Mouse (Mus musculus): Measurements from ENCODE around the gene Myh3. TPM values are rescaled to one million over a fixed set of nuclear protein-coding genes. Genes with fewer than 3 reads are reported as not detected.
A peak's percentile ranks its signal among the peaks of the same experiment; 100 is the strongest.
"Not testable (repeated sequence)": the region's sequence is repeated elsewhere in the genome, so short reads cannot be mapped to it uniquely, and the experiment has no call there.

Myh3 gene
- total RNA-seq, 2 experiments from 2014 or later: 3.3 TPM

- no peak for DNase-seq (ENCODE audit: extremely low spot score in 1 of 2, low spot score in 2 of 2)
- intact Hi-C loops (cut with DNase I): no loop called here
Measured at GRCm38 (mm10) chr11:67072615-67073130, 5.4 kb upstream of the Myh3 start.

- no peak for DNase-seq (ENCODE audit: extremely low spot score in 1 of 2, low spot score in 2 of 2)
- intact Hi-C loops (cut with DNase I): no loop called here
Measured at GRCm38 (mm10) chr11:67075036-67075435, 3.1 kb upstream of the Myh3 start.

DNA sequence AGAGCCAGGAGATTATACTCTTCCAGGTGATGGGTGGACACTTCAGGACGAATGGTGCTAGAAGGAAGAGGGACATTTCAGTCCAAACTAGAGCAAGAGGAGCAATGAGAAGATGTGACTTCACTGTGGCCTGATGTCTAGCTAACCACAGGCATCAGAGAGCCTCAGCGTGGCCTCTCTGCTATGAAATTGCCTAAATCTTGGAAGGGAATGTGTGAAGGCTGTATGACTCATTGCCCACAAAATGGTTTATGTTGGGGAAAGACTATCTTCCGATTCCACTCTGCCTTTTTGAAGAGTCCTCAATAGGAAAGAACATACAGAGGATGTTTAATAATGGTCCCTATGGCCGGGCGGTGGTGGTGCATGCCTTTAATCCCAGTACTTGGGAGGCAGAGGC lies 1.3 kb upstream of the Myh3 start:
- intact Hi-C loops (cut with DNase I): no loop called here
- DNase-seq (ENCODE audit: extremely low spot score in 1 of 2, low spot score in 2 of 2): no peak

- DNase-seq (ENCODE audit: extremely low spot score in 1 of 2, low spot score in 2 of 2): no peak
- intact Hi-C loops (cut with DNase I): no loop called here
Measured at GRCm38 (mm10) chr11:67077435-67077834, 665 bp upstream of the Myh3 start.

GRCm38 (mm10) chr11:67078888-67079287 lies 788 bp downstream of the Myh3 start:
- DNase-seq (ENCODE audit: extremely low spot score in 1 of 2, low spot score in 2 of 2): no peak
- intact Hi-C loops (cut with DNase I): no loop called here

GRCm38 (mm10) chr11:67079740-67080139 lies 1.6 kb downstream of the Myh3 start:
- intact Hi-C loops (cut with DNase I): no loop called here
- DNase-seq (ENCODE audit: extremely low spot score in 1 of 2, low spot score in 2 of 2): no peak

DNA sequence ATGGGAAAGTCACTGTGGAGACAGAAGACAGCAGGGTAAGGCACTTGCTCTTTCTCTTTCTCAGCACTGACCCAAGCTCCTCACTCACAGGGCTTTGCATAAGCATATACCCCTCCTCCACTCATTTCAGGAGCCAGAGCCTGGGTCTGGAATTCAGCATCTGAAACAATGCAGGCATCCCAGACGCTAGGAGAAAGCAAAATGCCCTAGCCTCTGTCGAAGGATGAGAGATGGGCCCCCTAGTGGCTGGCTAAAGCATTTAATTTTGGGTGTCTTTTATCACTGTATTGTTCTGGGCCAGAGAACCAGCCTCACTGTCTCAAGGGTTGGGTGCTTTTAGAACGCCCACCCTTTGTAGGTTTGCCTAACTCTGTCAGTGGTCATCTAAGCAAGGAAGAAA lies 2.1 kb downstream of the Myh3 start:
- peak in 1 of 2 experiments; percentile 62 for DNase-seq (ENCODE audit: extremely low spot score in 1 of 2, low spot score in 2 of 2)
- intact Hi-C loops (cut with DNase I): no loop called here

- intact Hi-C loops (cut with DNase I): no loop called here
- no peak for DNase-seq (ENCODE audit: extremely low spot score in 1 of 2, low spot score in 2 of 2)
Measured at GRCm38 (mm10) chr11:67081125-67081649, 3.1 kb downstream of the Myh3 start.

DNA sequence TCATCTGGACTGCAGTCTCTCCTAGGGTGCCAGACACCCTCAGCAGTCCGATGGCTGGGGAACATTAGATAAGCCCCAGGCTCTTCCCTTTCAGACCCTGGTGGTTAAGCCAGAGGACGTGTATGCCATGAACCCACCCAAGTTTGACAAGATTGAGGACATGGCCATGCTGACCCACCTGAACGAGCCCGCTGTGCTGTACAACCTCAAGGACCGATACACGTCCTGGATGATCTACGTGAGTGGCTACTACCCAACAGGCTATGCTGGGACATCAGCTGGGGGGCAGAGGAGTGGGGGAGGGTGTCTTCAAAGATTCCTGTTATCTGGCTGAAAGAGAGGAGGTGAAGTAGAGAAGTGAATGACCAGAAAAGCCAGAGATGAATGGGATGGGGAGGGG lies 4.1 kb downstream of the Myh3 start:
- intact Hi-C loops (cut with DNase I): no loop called here
- DNase-seq (ENCODE audit: extremely low spot score in 1 of 2, low spot score in 2 of 2): no peak

GRCm38 (mm10) chr11:67082793-67083192 lies 4.7 kb downstream of the Myh3 start:
- intact Hi-C loops (cut with DNase I): no loop called here

DNA sequence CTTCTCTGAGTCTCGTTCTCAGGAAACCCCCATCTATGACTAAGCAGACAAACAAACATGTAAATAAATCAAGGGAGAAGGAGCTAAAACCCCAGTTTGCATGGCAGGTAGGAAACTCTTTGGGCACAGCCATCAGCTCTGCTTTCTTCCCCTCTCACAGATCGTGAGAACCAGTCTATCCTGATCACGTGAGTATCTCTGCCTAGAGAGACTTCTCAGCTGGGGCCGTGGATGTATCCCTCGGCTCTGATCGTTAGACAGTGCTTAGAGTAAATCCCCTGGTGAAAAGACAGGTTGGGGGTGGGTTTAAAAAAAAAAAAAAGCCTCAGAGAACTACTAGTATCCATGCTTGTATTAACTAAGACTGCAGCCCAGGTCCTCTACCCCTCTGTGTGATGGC lies 5.1 kb downstream of the Myh3 start:
- intact Hi-C loops (cut with DNase I): no loop called here
- DNase-seq (ENCODE audit: extremely low spot score in 1 of 2, low spot score in 2 of 2): no peak

More at GRCm38 (mm10) chr11:67082793-67083192, 4.7 kb downstream of the Myh3 start:
- DNase-seq (ENCODE audit: extremely low spot score in 1 of 2, low spot score in 2 of 2): no peak

DNA sequence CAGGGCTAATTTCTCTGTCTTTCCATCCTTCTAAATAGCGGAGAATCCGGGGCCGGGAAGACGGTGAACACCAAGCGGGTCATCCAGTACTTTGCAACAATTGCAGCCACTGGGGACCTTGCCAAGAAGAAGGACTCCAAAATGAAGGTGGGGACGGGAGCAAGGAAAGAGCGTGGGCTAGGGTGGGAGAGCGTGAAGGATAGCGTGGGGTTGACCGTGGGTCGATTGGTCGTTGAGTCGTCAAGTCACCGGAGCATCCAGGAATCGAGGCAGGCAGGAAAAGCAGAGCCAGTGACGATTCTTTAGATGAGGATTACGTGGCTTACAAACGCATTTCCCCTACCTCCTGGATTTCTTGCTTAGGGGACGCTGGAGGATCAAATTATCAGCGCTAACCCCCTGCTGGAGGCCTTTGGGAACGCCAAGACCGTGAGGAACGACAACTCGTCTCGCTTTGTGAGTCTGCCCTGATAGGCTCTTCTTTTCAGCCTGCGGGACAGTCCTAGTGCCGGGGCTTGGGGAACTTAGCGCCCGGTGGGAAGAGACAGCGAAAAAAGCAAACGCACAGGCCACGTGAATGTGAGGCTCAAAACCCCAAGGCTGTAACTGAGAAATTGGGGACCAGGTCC lies 5.7 kb downstream of the Myh3 start:
- DNase-seq (ENCODE audit: extremely low spot score in 1 of 2, low spot score in 2 of 2): no peak
- intact Hi-C loops (cut with DNase I): loop anchor here (2.0 kb wide), 1 partner anchor 59 kb away; the partner anchor contains the start of gene Tmem220

DNA sequence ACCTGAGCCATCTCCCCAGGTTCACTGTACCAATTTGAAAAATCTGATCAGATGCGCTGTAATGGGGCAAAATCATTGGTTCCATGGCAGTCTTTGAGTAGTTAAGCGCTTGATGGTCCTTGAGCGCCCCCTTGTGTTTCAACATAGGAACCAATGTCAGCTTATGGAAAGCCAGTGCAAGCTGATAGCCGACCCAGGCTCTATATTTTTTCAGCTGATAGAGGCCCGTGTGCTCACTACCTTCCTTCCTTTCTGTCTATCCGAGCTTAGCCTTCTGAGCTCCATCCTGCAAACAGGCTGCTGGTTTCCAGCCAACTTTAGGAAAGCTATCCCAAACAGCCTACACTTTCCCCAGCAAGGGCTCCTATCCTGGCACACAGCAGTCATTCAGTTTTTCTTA lies 7.4 kb downstream of the Myh3 start:
- intact Hi-C loops (cut with DNase I): loop anchor here (2.0 to 5.0 kb wide), 2 partner anchors 61 to 178 kb away; partner anchors contain the start of gene Tmem220
- DNase-seq (ENCODE audit: extremely low spot score in 1 of 2, low spot score in 2 of 2): peak; percentile 77

DNA sequence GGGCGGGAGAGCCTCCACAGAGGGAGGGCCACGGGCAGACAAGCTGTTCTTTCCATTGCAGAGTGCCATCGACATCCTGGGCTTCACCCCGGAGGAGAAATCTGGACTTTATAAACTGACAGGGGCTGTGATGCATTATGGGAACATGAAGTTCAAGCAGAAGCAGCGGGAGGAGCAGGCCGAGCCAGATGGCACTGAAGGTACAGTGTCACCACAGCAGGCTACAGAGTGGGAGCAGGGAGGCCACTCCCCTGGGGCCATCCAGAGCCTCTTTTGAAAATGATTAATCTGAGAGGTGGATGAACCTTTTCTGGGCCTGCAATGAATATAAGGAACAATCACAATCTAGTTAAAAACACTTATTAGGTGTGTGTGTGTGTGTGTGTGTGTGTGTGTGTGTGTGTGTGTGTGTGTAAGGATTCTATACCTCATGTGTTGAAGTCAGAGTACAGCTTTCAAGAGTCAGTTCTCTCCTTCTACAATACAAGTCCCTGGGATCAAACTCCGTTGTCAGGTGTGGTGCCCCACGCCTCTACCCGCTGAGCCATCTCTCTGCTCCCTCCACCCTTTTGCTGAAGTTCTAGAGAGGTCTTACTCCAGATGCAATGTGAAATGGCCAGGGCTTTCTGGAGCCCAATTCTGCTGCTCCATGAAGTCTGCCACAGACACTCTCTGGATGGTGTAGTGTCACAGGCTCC lies 8.5 kb downstream of the Myh3 start:
- DNase-seq (ENCODE audit: extremely low spot score in 1 of 2, low spot score in 2 of 2): no peak
- intact Hi-C loops (cut with DNase I): loop anchor here (5.0 kb wide), 1 partner anchor 179 kb away; no protein-coding TSS in a partner anchor

GRCm38 (mm10) chr11:67087225-67087624 lies 9.1 kb downstream of the Myh3 start:
- no peak for DNase-seq (ENCODE audit: extremely low spot score in 1 of 2, low spot score in 2 of 2)
- intact Hi-C loops (cut with DNase I): loop anchor here (5.0 kb wide), 1 partner anchor 180 kb away; no protein-coding TSS in a partner anchor

DNA sequence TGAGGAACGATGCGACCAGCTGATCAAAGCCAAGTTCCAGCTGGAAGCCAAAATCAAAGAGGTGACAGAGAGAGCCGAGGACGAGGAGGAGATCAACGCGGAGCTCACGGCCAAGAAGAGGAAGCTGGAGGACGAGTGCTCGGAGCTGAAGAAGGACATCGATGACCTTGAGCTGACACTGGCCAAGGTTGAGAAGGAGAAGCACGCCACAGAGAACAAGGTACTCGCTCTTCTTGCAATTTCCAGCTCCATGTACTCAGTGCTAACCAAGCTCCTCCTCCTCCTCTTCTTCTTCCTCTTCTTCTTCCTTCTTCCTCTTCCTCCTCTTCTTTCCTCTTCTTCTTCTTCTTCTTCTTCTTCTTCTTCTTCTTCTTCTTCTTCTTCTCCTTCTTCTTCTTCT lies 14.3 kb downstream of the Myh3 start:
- intact Hi-C loops (cut with DNase I); DNase-seq (ENCODE audit: extremely low spot score in 1 of 2, low spot score in 2 of 2): not testable (repeated sequence)

- intact Hi-C loops (cut with DNase I): no loop called here
- DNase-seq (ENCODE audit: extremely low spot score in 1 of 2, low spot score in 2 of 2): no peak
Measured at GRCm38 (mm10) chr11:67093201-67093600, 15.1 kb downstream of the Myh3 start.

- no peak for DNase-seq (ENCODE audit: extremely low spot score in 1 of 2, low spot score in 2 of 2)
- intact Hi-C loops (cut with DNase I): no loop called here
Measured at GRCm38 (mm10) chr11:67093652-67094051, 15.6 kb downstream of the Myh3 start.

DNA sequence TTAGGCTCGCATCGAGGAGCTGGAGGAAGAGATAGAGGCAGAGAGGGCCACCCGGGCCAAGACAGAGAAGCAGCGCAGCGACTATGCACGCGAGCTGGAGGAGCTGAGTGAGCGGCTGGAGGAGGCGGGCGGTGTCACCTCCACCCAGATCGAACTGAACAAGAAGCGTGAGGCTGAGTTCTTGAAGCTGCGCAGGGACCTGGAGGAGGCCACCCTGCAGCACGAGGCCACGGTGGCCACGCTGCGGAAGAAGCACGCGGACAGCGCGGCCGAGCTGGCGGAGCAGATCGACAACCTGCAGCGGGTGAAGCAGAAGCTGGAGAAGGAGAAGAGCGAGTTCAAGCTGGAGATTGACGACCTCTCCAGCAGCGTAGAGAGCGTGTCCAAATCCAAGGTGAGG lies 16.4 kb downstream of the Myh3 start:
- DNase-seq (ENCODE audit: extremely low spot score in 1 of 2, low spot score in 2 of 2): no peak
- intact Hi-C loops (cut with DNase I): no loop called here

DNA sequence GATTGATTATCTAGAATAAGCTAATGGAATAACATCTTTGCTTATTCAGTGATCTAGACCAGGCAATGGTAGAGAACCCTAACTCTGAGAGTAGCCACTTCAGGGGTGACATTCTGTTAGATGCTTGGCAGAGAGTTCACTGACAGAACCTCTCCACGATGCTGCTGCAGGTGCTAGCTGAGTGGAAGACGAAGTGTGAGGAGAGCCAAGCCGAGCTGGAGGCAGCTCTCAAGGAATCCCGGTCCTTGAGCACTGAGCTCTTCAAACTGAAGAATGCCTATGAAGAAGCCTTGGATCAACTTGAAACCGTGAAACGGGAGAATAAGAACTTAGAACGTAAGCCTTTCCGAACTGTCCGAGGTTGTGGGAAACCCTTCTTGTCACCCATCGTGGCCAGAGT lies 19.6 kb downstream of the Myh3 start:
- no peak for DNase-seq (ENCODE audit: extremely low spot score in 1 of 2, low spot score in 2 of 2)
- intact Hi-C loops (cut with DNase I): no loop called here
